Mouse (Mus musculus) liver, embryonic 14.5 days (tissue): ENCODE data around the gene Sema5a. TPM values are rescaled to one million over a fixed set of nuclear protein-coding genes. Genes with fewer than 3 reads are reported as not detected.

ENCODE experiments used
- ATAC-seq: fragments of 200-750 bp; cut with Nextera tagmentation; 2 replicates; pipeline ENCODE4 v1.8.0; 2017; ENCODE audit warnings: moderate number of reproducible peaks, mild to moderate bottlenecking, moderate library complexity; ENCODE audit not compliant: insufficient read depth
- DNase-seq, 3 experiments: peaks; one replicate each; pipeline ENCODE4 v3.0.0-alpha.2; 2012 to 2013; ENCODE audit warnings: low read depth in 3 of 3, low spot score in 3 of 3
- H3K27ac ChIP-seq: fragments of 300-500 bp; sonication (generic); 2 replicates; pipeline ENCODE4 v1.5.1; 2014; ENCODE audit warnings: moderate library complexity, mild to moderate bottlenecking, control low read depth, inconsistent platforms
- H3K27me3 ChIP-seq: fragments of 300-500 bp; sonication (generic); 2 replicates; pipeline ENCODE4 v1.6.1; 2014; ENCODE audit warnings: mild to moderate bottlenecking, low read length, moderate library complexity; ENCODE audit not compliant: control insufficient read depth, insufficient read depth
- H3K36me3 ChIP-seq: fragments of 300-500 bp; sonication (generic); replicated peaks from 2 replicates; pipeline ENCODE4 v1.6.1; 2014; ENCODE audit warnings: low read depth; ENCODE audit not compliant: control insufficient read depth, insufficient read depth
- H3K4me1 ChIP-seq, 2 experiments: fragments of 200-500 bp in 1 of 2; fragments of 300-500 bp in 1 of 2; sonication (generic) in 1 of 2; replicated peaks; 2 replicates each; pipeline ENCODE4 v1.6.1; 2012 to 2014; ENCODE audit warnings: antibody characterized with exemption in 1 of 2, inconsistent platforms in 1 of 2, low read length in 1 of 2; ENCODE audit not compliant: control insufficient read depth in 2 of 2, insufficient read depth in 2 of 2
- H3K4me2 ChIP-seq: fragments of 300-500 bp; sonication (generic); 2 replicates; pipeline ENCODE4 v1.6.1; 2014; ENCODE audit warnings: low read depth, mild to moderate bottlenecking, control low read depth, moderate library complexity
- H3K4me3 ChIP-seq, 2 experiments: fragments of 200-500 bp in 1 of 2; fragments of 300-500 bp in 1 of 2; sonication (generic) in 1 of 2; 2 replicates each; pipeline ENCODE4 v1.5.1; 2012 to 2014; ENCODE audit warnings: low read depth in 2 of 2, low read length in 2 of 2, mild to moderate bottlenecking in 2 of 2, control low read depth in 1 of 2, inconsistent platforms in 1 of 2, moderate library complexity in 1 of 2; ENCODE audit not compliant: insufficient read depth in 1 of 2
- H3K9ac ChIP-seq: fragments of 300-500 bp; sonication (generic); replicated peaks from 2 replicates; pipeline ENCODE4 v1.6.1; 2014; ENCODE audit warnings: mild to moderate bottlenecking, control low read depth, moderate library complexity
- H3K9me3 ChIP-seq: fragments of 300-500 bp; sonication (generic); 2 replicates; pipeline ENCODE4 v1.6.1; 2016; ENCODE audit warnings: low read length, mixed read lengths; ENCODE audit not compliant: control insufficient read depth
- CTCF ChIP-seq: IDR thresholded peaks from 2 replicates; pipeline ENCODE4 v1.5.1; 2016; ENCODE audit warnings: antibody characterized with exemption, low read depth, control low read depth
- EP300 ChIP-seq: IDR thresholded peaks from 2 replicates; pipeline ENCODE4 v1.6.1; 2016; ENCODE audit warnings: antibody characterized with exemption, low read depth
- WGBS: fragments of 180-500 bp; shearing (Covaris S2); extraction: QIAGEN DNeasy Blood & Tissue Kit; methylation state at CpG from one replicate; pipeline ENCODE4 v1.1.7; 2014; ENCODE audit not compliant: insufficient replicate concordance; 5-methylcytosine and 5-hydroxymethylcytosine counted together
- polyA plus RNA-seq, 2 experiments: library from polyadenylated mRNA; depleted of rRNA in 1 of 2; stranded (reverse) in 1 of 2; unstranded in 1 of 2; fragments of >200 nt; fragmentation: Nextera tagmentation in 1 of 2; extraction: Ambion mirVana in 1 of 2; gene quantifications; 2 replicates each; pipeline versions ENCODE4 v1.2.1 to v1.2.3; 2012 to 2014

Sema5a gene
- polyA plus RNA-seq, 2 experiments = 0.29 to 0.35 TPM

- Histone ChIP-seq H3K4me2 (no peak overlapping the region), H3K9me3 (no peaks in the 10 kb centered on the region), H3K4me3 (no peak overlapping the region), H3K36me3 (no peaks in the 10 kb centered on the region), H3K27me3 (no peaks in the 10 kb centered on the region), H3K27ac (no peak overlapping the region), H3K4me1 (no peaks in the 10 kb centered on the region), H3K9ac (no peak overlapping the region)
- WGBS = 70% methylated on average over 4 of the region's 4 CpGs
- DNase-seq (no peak), ATAC-seq (no peak)
- TF ChIP-seq EP300 = no peak
- no peak for TF ChIP-seq CTCF
Measured at GRCm38 (mm10) chr15:32323224-32323623, 78.6 kb downstream of the Sema5a start.

GRCm38 (mm10) chr15:32324105-32324504, 79.5 kb downstream of the Sema5a start:
- no peak for ATAC-seq
- Histone ChIP-seq H3K27ac (no peak overlapping the region), H3K4me2 (no peak overlapping the region)

GRCm38 (mm10) chr15:32328370-32329004, 83.9 kb downstream of the Sema5a start:
- DNase-seq = no peak
- WGBS = 13% methylated on average over 4 of the region's 4 CpGs
- H3K4me1 ChIP-seq = no peaks in the 10 kb centered on the region
- no peak overlapping the region for H3K4me2 ChIP-seq
- TF ChIP-seq EP300 (no peak), CTCF (no peak)
- no peak overlapping the region for H3K9ac ChIP-seq
- H3K27me3 ChIP-seq = no peaks in the 10 kb centered on the region
- no peaks in the 10 kb centered on the region for H3K36me3 ChIP-seq
- no peaks in the 10 kb centered on the region for H3K9me3 ChIP-seq
- H3K27ac ChIP-seq = no peak overlapping the region
- H3K4me3 ChIP-seq = no peak overlapping the region
- ATAC-seq = no peak

More at GRCm38 (mm10) chr15:32324105-32324504, 79.5 kb downstream of the Sema5a start:
- Histone ChIP-seq H3K4me1 (no peaks in the 10 kb centered on the region), H3K4me3 (no peak overlapping the region), H3K27me3 (no peaks in the 10 kb centered on the region), H3K36me3 (no peaks in the 10 kb centered on the region), H3K9ac (no peak overlapping the region), H3K9me3 (no peaks in the 10 kb centered on the region)
- no peak for DNase-seq
- 60% methylated on average over 7 of the region's 7 CpGs for WGBS
- TF ChIP-seq CTCF = no peak
- TF ChIP-seq EP300 = no peak

- H3K9ac ChIP-seq = no peak overlapping the region
- no peak overlapping the region for H3K4me2 ChIP-seq
- no peaks in the 10 kb centered on the region for H3K27me3 ChIP-seq
- no peak overlapping the region for H3K4me3 ChIP-seq
- H3K9me3 ChIP-seq = no peaks in the 10 kb centered on the region
- TF ChIP-seq EP300 = no peak
- TF ChIP-seq CTCF = no peak
- H3K36me3 ChIP-seq = no peaks in the 10 kb centered on the region
- DNase-seq (no peak), ATAC-seq (no peak)
- H3K4me1 ChIP-seq = no peaks in the 10 kb centered on the region
- 66% methylated on average over 10 of the region's 10 CpGs for WGBS
- no peak overlapping the region for H3K27ac ChIP-seq
Measured at GRCm38 (mm10) chr15:32329670-32330330, 85.2 kb downstream of the Sema5a start.

GRCm38 (mm10) chr15:32330427-32330826, 85.8 kb downstream of the Sema5a start:
- no peak for TF ChIP-seq CTCF
- TF ChIP-seq EP300 = no peak
- Histone ChIP-seq H3K9me3 (no peaks in the 10 kb centered on the region), H3K36me3 (no peaks in the 10 kb centered on the region), H3K4me3 (no peak overlapping the region), H3K4me1 (no peaks in the 10 kb centered on the region), H3K27me3 (no peaks in the 10 kb centered on the region), H3K27ac (no peak overlapping the region), H3K4me2 (no peak overlapping the region), H3K9ac (no peak overlapping the region)
- no peak for DNase-seq
- no peak for ATAC-seq
- WGBS = 61% methylated on average over 8 of the region's 8 CpGs
